Mouse (Mus musculus) embryonic facial prominence, embryonic 11.5 days (tissue): ENCODE data around the gene Fads2. TPM values are rescaled to one million over a fixed set of nuclear protein-coding genes. Genes with fewer than 3 reads are reported as not detected.
A peak's percentile ranks its signal among the peaks of the same experiment; 100 is the strongest.

Experiments used
- ATAC-seq: fragments of 200-750 bp; cut with Nextera tagmentation; replicated peaks from 2 replicates; pipeline ENCODE4 v1.8.0; 2017; ENCODE audit warnings: low read depth; ENCODE audit not compliant: insufficient number of reproducible peaks, low FRiP score, low TSS enrichment
- DNase-seq: peaks from one replicate; pipeline ENCODE4 v3.0.0-alpha.2; 2015; ENCODE audit warnings: low spot score
- H3K27ac ChIP-seq: fragments of 300-500 bp; sonication (generic); replicated peaks from 2 replicates; pipeline ENCODE4 v1.5.1; 2014; ENCODE audit warnings: mild to moderate bottlenecking, low read depth, low read length, control low read depth
- H3K27me3 ChIP-seq: fragments of 300-500 bp; sonication (generic); 2 replicates; pipeline ENCODE4 v1.6.1; 2014; ENCODE audit warnings: mild to moderate bottlenecking, low read length, moderate library complexity, mixed read lengths; ENCODE audit not compliant: control insufficient read depth, insufficient read depth
- H3K36me3 ChIP-seq: fragments of 300-500 bp; sonication (generic); replicated peaks from 2 replicates; pipeline ENCODE4 v1.6.1; 2014; ENCODE audit warnings: low read depth, mild to moderate bottlenecking, low read length, moderate library complexity, mixed read lengths; ENCODE audit not compliant: control insufficient read depth, insufficient read depth
- H3K4me1 ChIP-seq: fragments of 300-500 bp; sonication (generic); 2 replicates; pipeline ENCODE4 v1.6.1; 2014; ENCODE audit warnings: low read length, mixed read lengths; ENCODE audit not compliant: control insufficient read depth, insufficient read depth
- H3K4me2 ChIP-seq: fragments of 300-500 bp; sonication (generic); 2 replicates; pipeline ENCODE4 v1.6.1; 2014; ENCODE audit warnings: low read depth, mild to moderate bottlenecking, control low read depth, low read length, moderate library complexity
- H3K4me3 ChIP-seq: fragments of 300-500 bp; sonication (generic); 2 replicates; pipeline ENCODE4 v1.5.1; 2014; ENCODE audit warnings: low read depth, low read length, control low read depth
- H3K9ac ChIP-seq: fragments of 300-500 bp; sonication (generic); replicated peaks from 2 replicates; pipeline ENCODE4 v1.6.1; 2014; ENCODE audit warnings: mild to moderate bottlenecking, control low read depth, low read length
- H3K9me3 ChIP-seq: fragments of 300-500 bp; sonication (generic); replicated peaks from 2 replicates; pipeline ENCODE4 v1.6.1; 2016; ENCODE audit warnings: mild to moderate bottlenecking, low read length, inconsistent platforms, mixed read lengths; ENCODE audit not compliant: control insufficient read depth
- WGBS: fragments of 180-500 bp; shearing (Covaris S2); extraction: QIAGEN DNeasy Blood & Tissue Kit; methylation state at CpG from one replicate; pipeline ENCODE4 v1.1.7; 2014; 5-methylcytosine and 5-hydroxymethylcytosine counted together
- polyA plus RNA-seq: library from polyadenylated mRNA; unstranded; fragments of >200 nt; fragmentation: Nextera tagmentation; extraction: Ambion mirVana; gene quantifications from 2 replicates; pipeline ENCODE4 v1.2.1, GENCODE M21; 2014

Fads2 gene
- polyA plus RNA-seq, 1 experiment from 2014 or later: 57.0 TPM

DNA sequence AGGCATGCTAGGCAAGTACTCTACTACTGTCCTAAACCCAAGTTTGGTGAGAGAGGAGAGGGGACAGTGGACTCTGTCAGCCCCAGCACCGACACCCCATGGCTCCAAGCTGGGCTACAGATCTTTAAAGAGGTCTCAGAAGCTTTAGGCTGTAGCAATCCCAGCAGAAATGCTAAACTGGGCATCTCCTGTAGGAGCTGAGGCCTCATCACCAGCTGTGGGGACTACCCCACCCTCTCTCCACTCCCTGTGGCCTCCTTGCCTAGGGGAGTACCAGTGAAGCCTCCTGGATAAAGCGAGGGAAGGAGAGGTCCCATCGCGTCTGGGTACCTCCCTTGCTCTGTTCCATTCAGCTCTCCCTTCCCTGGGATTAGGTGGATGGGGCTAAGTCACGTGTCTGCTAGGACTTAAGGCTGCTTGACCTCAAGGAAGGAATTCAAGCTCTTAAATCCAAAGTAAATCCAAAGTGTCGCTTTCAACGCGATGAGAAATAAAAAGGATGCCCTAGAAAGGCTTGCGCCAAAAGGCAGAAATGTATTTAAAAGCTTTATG is 42.6 kb downstream of the Fads2 start:
- Histone ChIP-seq H3K27me3 (no peaks in the 10 kb centered on the region), H3K9me3 (no peaks in the 10 kb centered on the region), H3K4me2 (no peak overlapping the region), H3K9ac (no peak overlapping the region), H3K27ac (no peak overlapping the region), H3K36me3 (peaks cover 12% of the 10 kb centered on the region), H3K4me3 (no peak overlapping the region), H3K4me1 (no peaks in the 10 kb centered on the region)
- 50% methylated on average over 9 of the region's 9 CpGs for WGBS
- DNase-seq (no peak), ATAC-seq (no peak)

DNA sequence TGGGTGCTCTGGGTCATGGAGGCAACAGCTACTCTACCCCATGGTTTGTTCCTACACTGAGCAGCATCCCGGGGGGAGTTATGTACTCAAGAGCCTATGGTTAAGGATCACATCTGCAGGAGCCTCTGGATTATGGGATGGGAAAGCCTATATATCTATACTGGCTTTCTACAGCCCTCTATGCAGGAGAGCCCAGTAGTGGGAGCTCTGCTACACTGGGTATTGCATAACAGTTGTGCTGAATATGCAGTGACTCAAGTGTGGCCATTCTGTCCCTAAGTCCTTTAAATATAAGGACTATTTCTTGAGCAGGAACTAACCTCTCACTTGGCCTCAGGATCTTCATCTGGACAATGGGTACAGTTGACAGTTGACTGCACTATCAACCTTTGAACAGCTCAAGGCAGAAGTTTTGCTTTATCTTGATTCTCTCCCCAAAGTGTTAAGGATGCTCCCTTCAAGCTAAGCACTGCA is 43.2 kb downstream of the Fads2 start:
- no peak overlapping the region for H3K4me2 ChIP-seq
- no peaks in the 10 kb centered on the region for H3K27me3 ChIP-seq
- peaks cover 11% of the 10 kb centered on the region; the same call in 1 of the 2 replicates for H3K36me3 ChIP-seq
- H3K27ac ChIP-seq: no peak overlapping the region
- H3K9me3 ChIP-seq: no peaks in the 10 kb centered on the region
- H3K9ac ChIP-seq: no peak overlapping the region
- DNase-seq (no peak), ATAC-seq (no peak)
- 96% methylated on average over 1 of the region's 1 CpGs for WGBS
- H3K4me1 ChIP-seq: no peaks in the 10 kb centered on the region
- H3K4me3 ChIP-seq: no peak overlapping the region

DNA sequence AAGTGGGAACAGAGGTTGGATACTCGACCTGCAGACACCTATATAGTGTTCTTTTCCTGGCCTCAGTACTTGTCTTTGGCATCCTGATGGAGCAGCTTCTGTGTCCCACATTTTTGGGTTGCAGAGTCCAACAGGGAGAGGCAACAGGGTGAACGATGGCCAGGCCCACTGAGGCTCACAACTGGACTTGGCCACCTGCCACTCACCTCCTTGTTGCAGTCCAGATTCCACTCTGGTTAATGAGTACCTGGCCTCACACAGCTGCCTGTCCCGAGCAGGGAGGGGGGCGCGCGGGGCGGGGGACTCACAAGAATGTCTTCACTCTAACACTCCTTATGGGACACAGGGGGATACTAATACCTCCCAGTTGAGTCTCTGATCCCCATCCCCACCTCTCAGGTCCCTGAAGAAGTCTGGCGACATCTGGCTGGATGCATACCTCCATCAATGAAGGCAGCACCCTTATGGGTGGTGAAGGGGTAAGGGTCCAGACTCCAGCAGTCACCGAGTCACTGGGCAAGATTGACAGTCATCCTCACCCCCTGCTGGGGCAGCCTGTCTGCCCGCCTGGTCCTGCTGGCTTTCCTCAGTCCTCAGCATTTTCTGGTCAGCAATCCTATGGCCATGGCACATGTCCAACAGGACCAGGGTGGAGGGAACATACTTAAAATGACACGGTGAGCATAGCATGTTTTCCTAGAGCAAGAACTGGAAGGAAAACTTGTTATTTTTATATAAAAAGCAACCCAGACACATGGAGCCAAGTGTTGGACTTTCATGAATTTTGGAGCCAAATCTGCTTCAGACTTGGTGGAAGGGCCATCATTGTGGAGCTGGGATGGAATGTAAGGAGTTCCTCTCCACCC is 43.8 kb downstream of the Fads2 start:
- DNase-seq (no peak), ATAC-seq (no peak)
- Histone ChIP-seq H3K4me3 (no peak overlapping the region), H3K27me3 (no peaks in the 10 kb centered on the region), H3K36me3 (peaks cover 6% of the 10 kb centered on the region; the same call in 1 of the 2 replicates), H3K9me3 (no peaks in the 10 kb centered on the region), H3K4me1 (no peaks in the 10 kb centered on the region), H3K27ac (no peak overlapping the region), H3K9ac (no peak overlapping the region), H3K4me2 (no peak overlapping the region)
- WGBS: 72% methylated on average over 11 of the region's 11 CpGs

DNA sequence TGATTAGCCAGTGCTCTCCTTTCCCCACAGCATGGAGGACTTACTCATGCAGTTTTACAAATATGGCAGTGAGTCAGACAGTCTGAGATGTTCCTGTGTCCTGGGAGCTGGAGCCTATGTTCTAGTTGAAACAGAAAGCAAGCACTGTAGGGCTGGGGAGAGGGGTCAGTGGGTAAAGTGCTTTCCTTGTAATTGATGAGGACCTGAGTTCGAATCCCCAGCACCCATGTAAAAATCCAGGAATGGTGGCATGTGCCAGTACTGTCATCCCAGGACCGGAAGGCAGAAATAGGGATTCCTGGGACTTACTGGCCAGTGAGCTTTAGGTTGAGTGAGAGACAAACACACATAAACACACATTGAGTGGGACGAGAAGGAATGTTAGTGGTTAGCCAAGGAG is 44.9 kb downstream of the Fads2 start:
- Histone ChIP-seq H3K4me1 (no peaks in the 10 kb centered on the region), H3K27ac (no peak overlapping the region), H3K27me3 (no peaks in the 10 kb centered on the region), H3K9ac (no peak overlapping the region), H3K4me3 (no peak overlapping the region), H3K36me3 (peaks cover under 1% of the 10 kb centered on the region; the same call in 1 of the 2 replicates), H3K4me2 (no peak overlapping the region), H3K9me3 (no peaks in the 10 kb centered on the region)
- ATAC-seq: no peak
- DNase-seq: no peak
- 88% methylated on average over 3 of the region's 3 CpGs for WGBS

DNA sequence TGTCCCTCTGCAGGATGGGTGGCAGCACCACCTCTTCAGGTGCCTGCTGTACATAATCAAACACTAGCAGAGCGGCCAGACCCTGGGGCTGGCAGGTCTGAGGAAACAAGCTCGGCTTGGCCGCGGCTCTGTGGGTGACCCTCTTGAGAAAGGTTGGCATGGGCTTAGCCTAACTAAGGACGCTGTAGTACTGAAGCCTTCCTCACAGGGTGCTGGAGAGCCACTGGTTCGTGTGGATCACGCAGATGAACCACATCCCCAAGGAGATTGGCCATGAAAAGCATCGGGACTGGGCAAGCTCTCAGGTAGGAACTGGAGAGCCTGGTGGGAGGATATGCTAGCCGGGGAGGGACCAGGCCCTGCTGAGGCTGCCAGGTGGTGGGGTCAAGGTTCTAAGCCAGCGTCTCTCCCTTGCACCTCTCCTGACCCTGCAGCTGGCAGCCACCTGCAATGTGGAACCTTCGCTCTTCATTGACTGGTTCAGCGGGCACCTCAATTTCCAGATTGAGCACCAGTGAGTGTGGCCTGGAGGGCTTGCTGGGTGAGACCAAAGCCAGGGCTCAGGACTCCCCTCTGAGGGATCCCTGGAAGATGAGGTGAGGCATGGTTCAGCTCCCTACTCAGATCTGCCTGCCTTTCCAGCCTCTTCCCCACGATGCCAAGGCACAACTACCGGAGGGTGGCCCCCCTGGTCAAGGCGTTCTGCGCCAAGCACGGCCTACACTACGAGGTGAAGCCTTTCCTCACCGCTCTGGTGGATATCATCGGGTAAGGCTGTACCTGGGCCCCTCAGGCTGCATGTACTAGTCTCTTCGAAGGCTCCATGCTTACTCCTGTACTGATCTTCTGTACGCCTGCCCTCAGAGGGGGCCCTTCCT is 45.5 kb downstream of the Fads2 start:
- no peak overlapping the region for H3K4me2 ChIP-seq
- H3K9me3 ChIP-seq: no peaks in the 10 kb centered on the region
- ATAC-seq (0 out of 2 replicates have a peak, but pooled peaks have one; percentile 25), DNase-seq (no peak)
- no peak overlapping the region for H3K9ac ChIP-seq
- no peaks in the 10 kb centered on the region for H3K36me3 ChIP-seq
- WGBS: 88% methylated on average over 22 of the region's 22 CpGs
- no peak overlapping the region for H3K4me3 ChIP-seq
- no peak overlapping the region for H3K27ac ChIP-seq
- no peaks in the 10 kb centered on the region for H3K4me1 ChIP-seq
- no peaks in the 10 kb centered on the region for H3K27me3 ChIP-seq

DNA sequence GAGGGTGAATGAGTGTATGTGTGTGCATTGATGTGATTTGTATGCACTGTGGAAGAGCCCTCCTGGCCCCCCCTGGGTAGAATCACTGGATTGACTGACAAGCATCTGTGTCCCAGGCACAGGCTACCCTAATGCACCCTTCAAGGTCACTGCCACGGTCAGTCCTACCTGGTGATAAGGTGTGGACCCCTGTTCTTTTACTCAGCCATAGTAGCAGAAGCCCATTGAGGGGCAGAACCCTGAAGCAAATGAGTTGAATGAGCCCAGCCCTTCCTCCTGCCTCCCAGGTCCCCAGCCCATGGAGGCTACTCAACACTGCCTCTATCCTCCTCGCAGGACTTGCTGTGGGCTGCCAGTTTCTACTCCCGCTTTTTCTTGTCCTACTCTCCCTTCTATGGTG is 46.3 kb downstream of the Fads2 start:
- Histone ChIP-seq H3K27me3 (no peaks in the 10 kb centered on the region), H3K4me2 (no peak overlapping the region), H3K9ac (no peak overlapping the region), H3K4me1 (no peaks in the 10 kb centered on the region), H3K4me3 (no peak overlapping the region), H3K27ac (no peak overlapping the region), H3K9me3 (no peaks in the 10 kb centered on the region), H3K36me3 (no peaks in the 10 kb centered on the region)
- 87% methylated on average over 3 of the region's 3 CpGs for WGBS
- DNase-seq (no peak), ATAC-seq (no peak)

DNA sequence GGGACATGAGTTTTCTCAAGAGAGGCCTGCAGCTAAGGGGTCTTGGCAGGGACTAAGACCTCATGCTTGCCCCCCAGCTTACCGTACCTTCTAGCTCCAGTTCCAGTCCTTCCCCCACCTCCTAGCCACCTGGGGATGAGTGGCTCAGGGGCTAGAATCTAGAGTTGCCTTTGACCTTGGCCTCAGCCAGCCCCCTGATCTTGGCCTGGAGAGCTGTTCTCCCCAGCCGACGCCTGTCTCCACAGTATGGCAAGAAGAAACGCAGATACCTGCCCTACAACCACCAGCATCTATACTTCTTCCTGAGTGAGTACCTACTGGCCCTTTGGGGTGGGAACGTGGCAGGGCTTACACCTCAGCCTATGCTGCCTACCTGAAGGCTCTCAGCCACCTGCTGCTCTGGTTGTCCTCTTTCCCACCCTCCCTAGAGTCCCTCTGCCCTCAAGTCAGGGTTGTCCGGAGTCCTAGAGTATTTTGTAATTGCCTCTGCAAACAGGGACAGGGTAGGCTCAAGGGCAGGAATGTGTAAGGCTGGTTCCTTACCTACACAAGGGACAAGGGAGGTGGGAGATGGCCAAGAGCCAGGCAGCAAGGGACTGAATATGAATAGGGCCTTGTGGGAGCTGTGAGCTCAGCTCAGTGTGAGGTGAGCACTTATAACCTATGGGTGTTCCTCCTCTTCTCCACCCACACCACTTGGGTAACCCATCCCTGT is 47.0 kb downstream of the Fads2 start:
- ATAC-seq: no peak
- no peak overlapping the region for H3K4me2 ChIP-seq
- WGBS: 89% methylated on average over 6 of the region's 6 CpGs
- no peaks in the 10 kb centered on the region for H3K9me3 ChIP-seq
- DNase-seq: no peak
- no peaks in the 10 kb centered on the region for H3K27me3 ChIP-seq
- H3K27ac ChIP-seq: no peak overlapping the region
- H3K9ac ChIP-seq: no peak overlapping the region
- no peak overlapping the region for H3K4me3 ChIP-seq
- no peaks in the 10 kb centered on the region for H3K4me1 ChIP-seq
- no peaks in the 10 kb centered on the region for H3K36me3 ChIP-seq
